Mouse (Mus musculus): Measurements from ENCODE around the gene Retn. TPM values are rescaled to one million over a fixed set of nuclear protein-coding genes. Genes with fewer than 3 reads are reported as not detected.

Retn gene
- polyA plus RNA-seq, 1 experiment from 2014 or later = 0.27 TPM

GRCm38 (mm10) chr8:3631478-3631875 lies 24.1 kb upstream of the Retn start:
- Histone ChIP-seq H3K4me2 (peak overlapping the region; percentile 81), H3K4me3 (replicated peaks) (peak overlapping the region; percentile 48), H3K27me3 (replicated peaks) (peaks cover 10% of the 10 kb centered on the region), H3K27ac (replicated peaks) (no peak overlapping the region), H3K9me3 (replicated peaks) (no peaks in the 10 kb centered on the region), H3K9ac (replicated peaks) (peak overlapping the region; percentile 42; the same call in 1 of the 2 replicates), H3K36me3 (no peaks in the 10 kb centered on the region), H3K4me1 (peaks cover 13% of the 10 kb centered on the region)
- ATAC-seq (ENCODE audit: low FRiP score) = no peak
- 20% methylated on average over 8 of the region's 8 CpGs for WGBS

- Histone ChIP-seq H3K27ac (replicated peaks) (no peak overlapping the region), H3K4me1 (no peaks in the 10 kb centered on the region), H3K9ac (replicated peaks) (no peak overlapping the region), H3K27me3 (replicated peaks) (no peaks in the 10 kb centered on the region), H3K4me3 (replicated peaks) (no peak overlapping the region), H3K9me3 (replicated peaks) (no peaks in the 10 kb centered on the region), H3K4me2 (no peak overlapping the region), H3K36me3 (no peaks in the 10 kb centered on the region)
- 26% methylated on average over 5 of the region's 5 CpGs for WGBS
- ATAC-seq (ENCODE audit: low FRiP score) = no peak
Observed at GRCm38 (mm10) chr8:3645804-3646203, 9.8 kb upstream of the Retn start.

GRCm38 (mm10) chr8:3646824-3647531 lies 8.6 kb upstream of the Retn start:
- Histone ChIP-seq H3K27me3 (replicated peaks) (no peaks in the 10 kb centered on the region), H3K9me3 (replicated peaks) (no peaks in the 10 kb centered on the region), H3K27ac (replicated peaks) (no peak overlapping the region), H3K4me1 (no peaks in the 10 kb centered on the region), H3K9ac (replicated peaks) (no peak overlapping the region), H3K4me2 (no peak overlapping the region), H3K4me3 (replicated peaks) (no peak overlapping the region), H3K36me3 (no peaks in the 10 kb centered on the region)
- WGBS = 88% methylated on average over 6 of the region's 6 CpGs
- no peak for ATAC-seq (ENCODE audit: low FRiP score)

GRCm38 (mm10) chr8:3647561-3647960 lies 8.0 kb upstream of the Retn start:
- H3K36me3 ChIP-seq = no peaks in the 10 kb centered on the region
- H3K4me1 ChIP-seq = no peaks in the 10 kb centered on the region
- H3K4me3 ChIP-seq (replicated peaks) = no peak overlapping the region
- no peaks in the 10 kb centered on the region for H3K27me3 ChIP-seq (replicated peaks)
- no peak overlapping the region for H3K9ac ChIP-seq (replicated peaks)
- no peak overlapping the region for H3K27ac ChIP-seq (replicated peaks)
- no peaks in the 10 kb centered on the region for H3K9me3 ChIP-seq (replicated peaks)
- ATAC-seq (ENCODE audit: low FRiP score) = no peak
- no peak overlapping the region for H3K4me2 ChIP-seq
- WGBS = 84% methylated on average over 4 of the region's 4 CpGs

- no peak overlapping the region for H3K27ac ChIP-seq (replicated peaks)
Observed at GRCm38 (mm10) chr8:3648268-3648667, 7.3 kb upstream of the Retn start.

GRCm38 (mm10) chr8:3648990-3649389 lies 6.6 kb upstream of the Retn start:
- H3K36me3 ChIP-seq = no peaks in the 10 kb centered on the region
- H3K4me2 ChIP-seq = no peak overlapping the region
- H3K27ac ChIP-seq (replicated peaks) = no peak overlapping the region
- no peak overlapping the region for H3K9ac ChIP-seq (replicated peaks)
- H3K27me3 ChIP-seq (replicated peaks) = no peaks in the 10 kb centered on the region
- no peaks in the 10 kb centered on the region for H3K4me1 ChIP-seq
- no peak overlapping the region for H3K4me3 ChIP-seq (replicated peaks)
- H3K9me3 ChIP-seq (replicated peaks) = no peaks in the 10 kb centered on the region
- no peak for ATAC-seq (ENCODE audit: low FRiP score)
- WGBS = 42% methylated on average over 1 of the region's 1 CpGs

More at GRCm38 (mm10) chr8:3648268-3648667, 7.3 kb upstream of the Retn start:
- H3K4me3 ChIP-seq (replicated peaks) = no peak overlapping the region
- no peaks in the 10 kb centered on the region for H3K27me3 ChIP-seq (replicated peaks)
- no peaks in the 10 kb centered on the region for H3K4me1 ChIP-seq
- H3K36me3 ChIP-seq = no peaks in the 10 kb centered on the region
- H3K9ac ChIP-seq (replicated peaks) = no peak overlapping the region
- no peaks in the 10 kb centered on the region for H3K9me3 ChIP-seq (replicated peaks)
- no peak for ATAC-seq (ENCODE audit: low FRiP score)
- no peak overlapping the region for H3K4me2 ChIP-seq
- WGBS = 81% methylated on average over 2 of the region's 2 CpGs

- H3K9me3 ChIP-seq (replicated peaks) = no peaks in the 10 kb centered on the region
- H3K27ac ChIP-seq (replicated peaks) = no peak overlapping the region
- no peak for ATAC-seq (ENCODE audit: low FRiP score)
- H3K27me3 ChIP-seq (replicated peaks) = no peaks in the 10 kb centered on the region
- H3K4me2 ChIP-seq = no peak overlapping the region
- 69% methylated on average over 3 of the region's 3 CpGs for WGBS
- H3K9ac ChIP-seq (replicated peaks) = no peak overlapping the region
- no peaks in the 10 kb centered on the region for H3K36me3 ChIP-seq
- peaks cover 9% of the 10 kb centered on the region; the same call in 1 of the 2 replicates for H3K4me1 ChIP-seq
- no peak overlapping the region for H3K4me3 ChIP-seq (replicated peaks)
Observed at GRCm38 (mm10) chr8:3652845-3653244, 2.7 kb upstream of the Retn start.

- no peak overlapping the region for H3K4me2 ChIP-seq
- H3K27me3 ChIP-seq (replicated peaks) = no peaks in the 10 kb centered on the region
- no peaks in the 10 kb centered on the region for H3K9me3 ChIP-seq (replicated peaks)
- 73% methylated on average over 11 of the region's 11 CpGs for WGBS
- peaks cover 9% of the 10 kb centered on the region; the same call in 1 of the 2 replicates for H3K4me1 ChIP-seq
- H3K27ac ChIP-seq (replicated peaks) = no peak overlapping the region
- ATAC-seq (ENCODE audit: low FRiP score) = peak; percentile 51
- no peak overlapping the region for H3K9ac ChIP-seq (replicated peaks)
- no peak overlapping the region for H3K4me3 ChIP-seq (replicated peaks)
- H3K36me3 ChIP-seq = no peaks in the 10 kb centered on the region
Observed at GRCm38 (mm10) chr8:3654726-3655508, 653 bp upstream of the Retn start.

- peak; percentile 34; the same call in 1 of the 2 replicates for ATAC-seq (ENCODE audit: low FRiP score)
- WGBS = 23% methylated on average over 7 of the region's 7 CpGs
- H3K4me2 ChIP-seq = no peak overlapping the region
- H3K4me1 ChIP-seq = peaks cover 9% of the 10 kb centered on the region; the same call in 1 of the 2 replicates
- no peak overlapping the region for H3K4me3 ChIP-seq (replicated peaks)
- no peaks in the 10 kb centered on the region for H3K27me3 ChIP-seq (replicated peaks)
- no peaks in the 10 kb centered on the region for H3K36me3 ChIP-seq
- H3K9me3 ChIP-seq (replicated peaks) = no peaks in the 10 kb centered on the region
- no peak overlapping the region for H3K27ac ChIP-seq (replicated peaks)
- H3K9ac ChIP-seq (replicated peaks) = no peak overlapping the region
Observed at GRCm38 (mm10) chr8:3656725-3657381, 1.3 kb downstream of the Retn start.

GRCm38 (mm10) chr8:3660889-3661288 lies 5.3 kb downstream of the Retn start:
- Histone ChIP-seq H3K9ac (replicated peaks) (no peak overlapping the region), H3K4me2 (no peak overlapping the region), H3K4me3 (replicated peaks) (no peak overlapping the region), H3K27me3 (replicated peaks) (no peaks in the 10 kb centered on the region), H3K27ac (replicated peaks) (no peak overlapping the region), H3K9me3 (replicated peaks) (no peaks in the 10 kb centered on the region), H3K4me1 (peaks cover 9% of the 10 kb centered on the region; the same call in 1 of the 2 replicates), H3K36me3 (no peaks in the 10 kb centered on the region)
- 83% methylated on average over 8 of the region's 8 CpGs for WGBS
- no peak for ATAC-seq (ENCODE audit: low FRiP score)

GRCm38 (mm10) chr8:3664405-3664804 lies 8.8 kb downstream of the Retn start:
- Histone ChIP-seq H3K9me3 (replicated peaks) (no peaks in the 10 kb centered on the region), H3K27me3 (replicated peaks) (no peaks in the 10 kb centered on the region), H3K27ac (replicated peaks) (no peak overlapping the region), H3K4me1 (no peaks in the 10 kb centered on the region), H3K9ac (replicated peaks) (no peak overlapping the region), H3K36me3 (no peaks in the 10 kb centered on the region), H3K4me3 (replicated peaks) (no peak overlapping the region), H3K4me2 (no peak overlapping the region)
- no peak for ATAC-seq (ENCODE audit: low FRiP score)
- 71% methylated on average over 5 of the region's 5 CpGs for WGBS
